Mouse (Mus musculus): ENCODE data around the gene Nckap5. TPM values are rescaled to one million over a fixed set of nuclear protein-coding genes. Genes with fewer than 3 reads are reported as not detected.

The Nckap5 gene
- polyA plus RNA-seq, 1 experiment = not detected

GRCm38 (mm10) chr1:126457739-126458138 is 372.9 kb downstream of the Nckap5 start:
- no peak for TF ChIP-seq GATA1 (IDR thresholded peaks at IDR 0.05; ENCODE audit: low read length)

- TF ChIP-seq GATA1 (IDR thresholded peaks at IDR 0.05; ENCODE audit: low read length) = no peak
Measured at GRCm38 (mm10) chr1:126454504-126455173, 376.0 kb downstream of the Nckap5 start.

GRCm38 (mm10) chr1:126451472-126451871 is 379.1 kb downstream of the Nckap5 start:
- no peak for TF ChIP-seq GATA1 (IDR thresholded peaks at IDR 0.05; ENCODE audit: low read length)

GRCm38 (mm10) chr1:126449424-126449823 is 381.2 kb downstream of the Nckap5 start:
- TF ChIP-seq GATA1 (IDR thresholded peaks at IDR 0.05; ENCODE audit: low read length) = no peak

- TF ChIP-seq GATA1 (IDR thresholded peaks at IDR 0.05; ENCODE audit: low read length) = no peak
Measured at GRCm38 (mm10) chr1:126443890-126444289, 386.7 kb downstream of the Nckap5 start.

GRCm38 (mm10) chr1:126442723-126443122 is 387.9 kb downstream of the Nckap5 start:
- TF ChIP-seq GATA1 (IDR thresholded peaks at IDR 0.05; ENCODE audit: low read length) = no peak

- TF ChIP-seq GATA1 (IDR thresholded peaks at IDR 0.05; ENCODE audit: low read length) = no peak
Measured at GRCm38 (mm10) chr1:126438000-126438572, 392.5 kb downstream of the Nckap5 start.

GRCm38 (mm10) chr1:126436937-126437667 is 393.5 kb downstream of the Nckap5 start:
- no peak for TF ChIP-seq GATA1 (IDR thresholded peaks at IDR 0.05; ENCODE audit: low read length)

GRCm38 (mm10) chr1:126432285-126432684 is 398.3 kb downstream of the Nckap5 start:
- no peak for TF ChIP-seq GATA1 (IDR thresholded peaks at IDR 0.05; ENCODE audit: low read length)

GRCm38 (mm10) chr1:126431594-126431993 is 399.0 kb downstream of the Nckap5 start:
- TF ChIP-seq GATA1 (IDR thresholded peaks at IDR 0.05; ENCODE audit: low read length) = no peak

GRCm38 (mm10) chr1:126411426-126411825 is 419.2 kb downstream of the Nckap5 start:
- no peak for TF ChIP-seq GATA1 (IDR thresholded peaks at IDR 0.05; ENCODE audit: low read length)

GRCm38 (mm10) chr1:126407886-126408285 is 422.7 kb downstream of the Nckap5 start:
- no peak for TF ChIP-seq GATA1 (IDR thresholded peaks at IDR 0.05; ENCODE audit: low read length)

GRCm38 (mm10) chr1:126405543-126405942 is 425.1 kb downstream of the Nckap5 start:
- no peak for TF ChIP-seq GATA1 (IDR thresholded peaks at IDR 0.05; ENCODE audit: low read length)

- TF ChIP-seq GATA1 (IDR thresholded peaks at IDR 0.05; ENCODE audit: low read length) = no peak
Measured at GRCm38 (mm10) chr1:126403970-126404369, 426.6 kb downstream of the Nckap5 start.

- TF ChIP-seq GATA1 (IDR thresholded peaks at IDR 0.05; ENCODE audit: low read length) = no peak
Measured at GRCm38 (mm10) chr1:126391204-126391603, 439.4 kb downstream of the Nckap5 start.

- TF ChIP-seq GATA1 (IDR thresholded peaks at IDR 0.05; ENCODE audit: low read length) = no peak
Measured at GRCm38 (mm10) chr1:126377339-126377980, 453.1 kb downstream of the Nckap5 start.

Measured in G1E-ER4 (cell line).